Mouse (Mus musculus) urinary bladder, adult 18-20 months (tissue): ENCODE measurements at regions not wholly inside any gene's neighbourhood (a gene's known extent, or its start where the extent isn't known, plus 50 kb on each side); places are given as distances from the start of the nearest gene placed in this dataset.

Experiments
- DNase-seq, 2 experiments: peaks; one replicate each; pipeline ENCODE4 v3.0.0; 2022; ENCODE audit warnings: low spot score in 2 of 2, mixed read lengths in 2 of 2

DNA sequence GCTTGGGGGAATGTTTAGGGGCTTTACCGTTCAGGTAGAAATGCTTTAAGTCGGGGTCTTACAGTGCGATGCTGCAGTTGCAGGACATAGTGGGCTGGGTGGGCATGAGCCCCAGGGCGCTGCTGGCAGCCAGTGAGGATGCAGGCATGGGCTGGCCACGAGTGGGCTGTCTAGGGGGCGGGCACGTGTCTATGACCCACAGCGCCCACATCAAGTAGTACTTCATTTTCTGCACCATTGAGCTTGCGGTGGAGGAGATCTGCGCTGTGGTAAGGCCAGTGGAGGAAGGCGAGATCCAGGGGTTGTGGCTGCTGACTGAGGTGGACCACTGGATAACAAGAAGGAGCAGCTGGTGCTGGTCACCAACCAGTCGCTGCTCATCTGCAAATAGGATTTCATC lies 52.4 kb upstream of the Olfr291 start:
- DNase-seq: no peak

DNA sequence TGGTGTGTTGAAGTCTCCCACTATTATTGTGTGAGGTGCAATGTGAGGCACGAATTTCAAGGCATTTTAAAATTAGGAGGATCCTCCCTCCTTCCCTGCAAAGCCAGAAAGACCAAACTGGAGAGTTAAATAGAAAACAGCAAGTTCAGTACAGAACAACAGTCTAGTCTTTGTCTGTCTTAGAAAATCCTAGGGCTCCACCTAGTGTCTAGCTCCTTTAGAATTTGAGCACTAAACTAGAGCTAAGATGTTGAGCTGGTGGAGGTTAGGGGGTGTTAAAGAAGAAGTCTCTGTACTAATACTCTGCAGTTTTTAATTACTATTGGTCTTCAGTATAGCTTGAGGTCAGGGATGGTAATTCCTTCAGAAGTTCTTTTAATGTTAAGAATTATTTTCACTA lies 58.7 kb upstream of the Olfr291 start:
- DNase-seq: no peak

- peak; percentile 67 to 84 for DNase-seq
These were observed 74.0 kb upstream of the Olfr291 start for GRCm38 (mm10) chr7:84779276-84779825.

DNA sequence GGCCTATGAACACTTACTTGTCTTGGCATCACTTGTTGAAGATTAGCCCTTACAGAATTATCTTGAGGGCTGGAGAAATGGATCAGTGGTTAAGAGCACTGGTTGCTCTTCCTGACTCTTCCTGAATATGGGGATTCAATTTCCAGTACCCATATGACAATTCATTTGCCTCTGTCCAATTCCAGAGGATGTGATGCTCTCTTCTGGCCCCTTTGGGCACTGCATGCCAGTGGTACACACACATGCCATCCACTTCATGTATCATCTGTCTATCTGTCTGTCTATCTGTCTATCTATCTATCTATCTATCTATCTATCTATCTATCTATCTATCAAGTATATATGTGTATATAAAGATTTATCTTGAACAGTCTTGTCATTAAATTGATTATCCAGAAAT lies 75.7 kb upstream of the Olfr291 start:
- DNase-seq: no peak

DNA sequence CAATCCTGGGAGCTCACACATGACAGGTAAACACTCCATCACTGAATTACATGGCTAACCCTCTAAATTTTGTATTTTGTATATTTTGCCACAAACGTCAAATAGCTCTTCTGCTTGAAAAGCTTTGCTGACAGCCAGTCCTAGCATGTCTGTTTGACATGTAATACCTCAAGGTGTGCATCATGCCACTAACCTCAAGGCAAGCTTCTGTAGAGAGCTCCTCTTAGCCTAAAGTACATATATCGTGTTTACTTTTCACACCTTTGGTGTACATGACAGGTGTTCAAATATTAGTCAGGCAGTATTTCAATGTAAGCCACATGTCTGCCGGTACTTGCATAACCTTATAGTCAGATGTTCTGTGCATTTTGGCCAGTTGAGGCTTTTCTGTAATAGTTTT lies 66.5 kb upstream of the Zfand6 start:
- no peak for DNase-seq

GRCm38 (mm10) chr7:84753361-84753760 lies 63.6 kb upstream of the Zfand6 start:
- DNase-seq: no peak

DNA sequence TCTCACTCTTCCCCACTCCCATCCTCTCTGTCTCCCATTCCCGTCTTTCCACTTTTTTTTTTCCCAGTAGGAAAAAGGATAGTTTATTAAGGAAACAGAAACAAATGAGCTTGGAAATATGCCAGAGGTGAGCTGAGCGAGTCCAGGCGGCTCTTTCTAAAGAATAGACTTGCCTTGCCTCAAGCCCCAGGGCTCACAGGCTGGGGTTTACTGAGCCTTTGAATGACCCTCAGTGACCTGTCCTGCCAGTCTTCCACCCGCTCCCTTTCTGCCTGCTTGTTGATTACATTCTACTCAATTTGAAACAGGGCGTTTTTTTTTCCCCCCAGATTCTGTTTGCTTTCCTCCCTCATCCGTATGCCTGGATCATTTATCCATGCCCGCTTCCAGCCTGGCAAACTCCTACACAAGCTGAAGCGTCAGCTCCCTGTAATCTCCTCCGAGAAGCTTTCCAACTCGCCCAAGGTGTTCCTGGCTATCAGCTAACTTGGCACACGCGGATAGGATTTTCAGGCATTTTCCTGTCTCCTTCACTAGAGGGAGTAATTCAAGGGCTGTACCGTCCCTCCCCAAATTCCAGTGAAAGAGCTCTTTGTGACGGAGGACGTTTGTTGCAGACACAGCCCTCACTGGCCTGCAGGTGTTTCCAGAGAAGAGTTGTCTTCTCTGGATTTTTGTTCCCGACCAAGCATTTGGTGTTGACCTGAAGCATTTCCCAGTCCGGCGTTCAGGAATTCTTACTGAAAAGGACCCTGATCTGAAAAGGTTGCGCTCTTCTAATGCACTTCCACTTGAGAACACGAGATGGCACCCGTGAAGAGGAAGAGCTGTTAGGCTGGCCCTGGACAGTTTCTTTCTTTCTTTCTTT lies 59.9 kb upstream of the Zfand6 start:
- DNase-seq: peak; percentile 29 to 45

DNA sequence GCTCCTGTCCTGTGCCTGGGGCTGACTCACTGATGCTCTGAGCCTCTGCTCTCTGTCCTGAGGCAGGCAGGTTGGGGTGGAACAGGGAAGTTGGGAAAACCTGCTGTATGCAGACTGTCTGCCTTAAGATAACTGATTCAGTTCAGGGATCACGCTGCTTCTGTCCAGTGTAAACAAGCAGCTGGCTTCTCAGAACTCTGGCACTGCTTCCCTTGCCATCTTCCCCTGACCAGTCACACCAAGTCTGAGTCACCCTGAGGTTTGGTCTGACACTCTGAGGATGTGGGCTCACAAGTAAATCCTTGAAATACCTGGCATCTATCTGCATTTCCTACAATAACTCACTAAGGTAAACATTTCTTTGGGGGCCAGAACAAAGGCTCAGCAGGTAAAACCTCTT lies 58.1 kb upstream of the Zfand6 start:
- no peak for DNase-seq

- DNase-seq: no peak
These were observed 54.7 kb upstream of the Zfand6 start for GRCm38 (mm10) chr7:84744321-84745070.

GRCm38 (mm10) chr7:84739965-84740390 lies 50.2 kb upstream of the Zfand6 start:
- DNase-seq: no peak
